Mouse (Mus musculus) testis, postnatal 10 days (tissue): ENCODE measurements at regions not wholly inside any gene's neighbourhood (a gene's known extent, or its start where the extent isn't known, plus 50 kb on each side); places are given as distances from the start of the nearest gene placed in this dataset.
A peak's percentile ranks its signal among the peaks of the same experiment; 100 is the strongest.
"Not testable (repeated sequence)": the region's sequence is repeated elsewhere in the genome, so short reads cannot be mapped to it uniquely, and the experiment has no call there.

Source experiments
- DNase-seq: peaks from one replicate; pipeline ENCODE4 v3.0.0; 2021; ENCODE audit warnings: low spot score

GRCm38 (mm10) chr14:36155757-36156156 is 61.0 kb downstream of the 4930474N05Rik start:
- DNase-seq, result no peak

- DNase-seq, result no peak
Measured at GRCm38 (mm10) chr14:36156175-36156574, 61.5 kb downstream of the 4930474N05Rik start.

GRCm38 (mm10) chr14:36183701-36184100 is 89.0 kb downstream of the 4930474N05Rik start:
- no peak for DNase-seq

- no peak for DNase-seq
Measured at GRCm38 (mm10) chr14:36196517-36196916, 101.8 kb downstream of the 4930474N05Rik start.

- no peak for DNase-seq
Measured at GRCm38 (mm10) chr14:36198396-36198795, 103.7 kb downstream of the 4930474N05Rik start.

- no peak for DNase-seq
Measured at GRCm38 (mm10) chr14:36203855-36204254, 109.1 kb downstream of the 4930474N05Rik start.

GRCm38 (mm10) chr14:36212830-36213229 is 118.1 kb downstream of the 4930474N05Rik start:
- DNase-seq, result peak; percentile 75

- DNase-seq, result no peak
Measured at GRCm38 (mm10) chr14:36245849-36246248, 151.1 kb downstream of the 4930474N05Rik start.

GRCm38 (mm10) chr14:36262126-36262525 is 167.4 kb downstream of the 4930474N05Rik start:
- DNase-seq, result no peak

GRCm38 (mm10) chr14:36283825-36284414 is 189.2 kb downstream of the 4930474N05Rik start:
- no peak for DNase-seq

- no peak for DNase-seq
Measured at GRCm38 (mm10) chr14:36288697-36289286, 194.1 kb downstream of the 4930474N05Rik start.

GRCm38 (mm10) chr14:36310324-36310723 is 215.6 kb downstream of the 4930474N05Rik start:
- DNase-seq, result no peak

- not testable (repeated sequence) for DNase-seq
Measured at GRCm38 (mm10) chr14:36314673-36315072, 220.0 kb downstream of the 4930474N05Rik start.

GRCm38 (mm10) chr14:36316418-36317111 is 221.8 kb downstream of the 4930474N05Rik start:
- DNase-seq, result no peak

- DNase-seq, result no peak
Measured at GRCm38 (mm10) chr14:36328258-36328891, 233.7 kb downstream of the 4930474N05Rik start.

- DNase-seq, result no peak
Measured at GRCm38 (mm10) chr14:36340832-36341231, 246.1 kb downstream of the 4930474N05Rik start.
